In genomic region chr14:86562728-86563127, GRCm38 (mm10) we compare ENCODE assay signal across 8 mouse cellular contexts.
A peak's percentile ranks its signal among the peaks of the same experiment; 100 is the strongest.
DNase-seq lines count a peak whose midpoint lies in the region; ATAC-seq and TF ChIP-seq lines count a peak whose summit lies in the region.

No protein-coding gene starts in this region.

- no peaks in the 10 kb centered on the region for H3K4me1 ChIP-seq in embryonic fibroblast, embryonic 13.5 days (ENCODE audit: control insufficient read depth, insufficient read depth, low read length)

- TF ChIP-seq CTCF in embryonic fibroblast, embryonic 13.5 days (IDR thresholded peaks at IDR 0.05; ENCODE audit: borderline replicate concordance, insufficient read depth, low read length) = peak; percentile 41; the same call in 1 of the 2 replicates

- no peak overlapping the region for H3K4me3 ChIP-seq in embryonic fibroblast, embryonic 13.5 days (ENCODE audit: insufficient read depth, low read length)

- no peak for ATAC-seq in erythroid progenitor cell, adult 5-6 weeks (replicated peaks; ENCODE audit: low FRiP score, poor library complexity, severe bottlenecking)

- H3K27ac ChIP-seq in embryonic fibroblast, embryonic 13.5 days (ENCODE audit: insufficient read depth, low read length) = no peak overlapping the region

- TF ChIP-seq POLR2A in embryonic fibroblast, embryonic 13.5 days (IDR thresholded peaks at IDR 0.05; ENCODE audit: low read depth, low read length) = no peak

- peak; percentile 9 for DNase-seq in gastrocnemius, postnatal 10 days
- no peak for DNase-seq in gastrocnemius, postnatal 4 days (ENCODE audit: low spot score in 2 of 2)
- peak; percentile 4 for DNase-seq in ovary, postnatal 36 days (ENCODE audit: low spot score)
- DNase-seq in ovary, postnatal 10 days (ENCODE audit: low spot score) = no peak
- peak; percentile 27 for DNase-seq in mesoderm, embryonic 11.5 days (ENCODE audit: low read depth, low spot score)
- DNase-seq in right cerebral cortex, postnatal 25 days = no peak

Comparison
In these comparisons a context has a peak if more than half of its experiments do, and no peak if none do; other contexts are left out.
1. DNase-seq: peak in gastrocnemius, postnatal 10 days (single experiment), ovary, postnatal 36 days (single experiment) and mesoderm, embryonic 11.5 days (single experiment); none in gastrocnemius, postnatal 4 days (0 of 2), ovary, postnatal 10 days (single experiment) and right cerebral cortex, postnatal 25 days (single experiment).